Mouse (Mus musculus) neural tube, embryonic 12.5 days (tissue): ENCODE measurements around the gene Trabd2b. TPM values are rescaled to one million over a fixed set of nuclear protein-coding genes. Genes with fewer than 3 reads are reported as not detected.

ENCODE experiments used
- ATAC-seq: fragments of 200-750 bp; cut with Nextera tagmentation; 2 replicates; pipeline ENCODE4 v1.8.0; 2017; ENCODE audit warnings: low read depth, mild to moderate bottlenecking, moderate TSS enrichment, moderate library complexity; ENCODE audit not compliant: low FRiP score
- H3K27ac ChIP-seq: fragments of 300-500 bp; sonication (generic); 2 replicates; pipeline ENCODE4 v1.5.1; 2016
- H3K27me3 ChIP-seq: fragments of 300-500 bp; sonication (generic); replicated peaks from 2 replicates; pipeline ENCODE4 v1.6.1; 2016; ENCODE audit warnings: mild to moderate bottlenecking
- H3K36me3 ChIP-seq: fragments of 300-500 bp; sonication (generic); 2 replicates; pipeline ENCODE4 v1.6.1; 2016; ENCODE audit warnings: mild to moderate bottlenecking
- H3K4me1 ChIP-seq: fragments of 300-500 bp; sonication (generic); 2 replicates; pipeline ENCODE4 v1.6.1; 2016
- H3K4me2 ChIP-seq: fragments of 300-500 bp; sonication (generic); replicated peaks from 2 replicates; pipeline ENCODE4 v1.6.1; 2016; ENCODE audit warnings: mild to moderate bottlenecking
- H3K4me3 ChIP-seq: fragments of 300-500 bp; sonication (generic); 2 replicates; pipeline ENCODE4 v1.5.1; 2016
- H3K9ac ChIP-seq: fragments of 300-500 bp; sonication (generic); 2 replicates; pipeline ENCODE4 v1.6.1; 2016; ENCODE audit warnings: mild to moderate bottlenecking
- H3K9me3 ChIP-seq: fragments of 300-500 bp; sonication (generic); 2 replicates; pipeline ENCODE4 v1.6.1; 2016; ENCODE audit warnings: mild to moderate bottlenecking
- WGBS: fragments of 180-500 bp; shearing (Covaris S2); methylation state at CpG from one replicate; pipeline ENCODE4 v1.1.7; 2016; 5-methylcytosine and 5-hydroxymethylcytosine counted together
- polyA plus RNA-seq: library from polyadenylated mRNA; unstranded; fragments of >200 nt; fragmentation: Nextera tagmentation; extraction: Ambion mirVana; gene quantifications from 2 replicates; pipeline ENCODE4 v1.2.1, GENCODE M21; 2016

The Trabd2b gene
- polyA plus RNA-seq, 1 experiment from 2014 or later, result 1.6 TPM

DNA sequence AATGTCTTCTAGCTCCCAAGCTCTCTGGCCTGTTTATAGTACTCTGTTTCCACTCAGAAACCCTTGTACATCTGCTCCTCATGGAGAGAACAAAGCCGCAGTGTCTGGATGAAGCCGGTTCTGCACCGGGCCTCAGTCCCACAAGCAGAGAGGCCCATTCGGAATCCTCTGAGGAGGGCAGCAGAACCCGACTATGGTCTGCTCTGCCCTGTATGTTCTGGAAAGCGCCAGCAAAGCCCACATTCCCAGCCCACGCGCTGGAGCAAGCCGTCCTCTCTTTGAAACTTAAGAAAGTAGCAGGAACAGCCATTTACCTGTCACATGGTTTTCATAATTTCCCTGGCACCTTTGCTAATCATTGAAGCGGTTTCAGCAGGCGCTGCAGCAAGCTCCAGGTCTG, 29.0 kb upstream of the Trabd2b start:
- no peak overlapping the region for H3K27ac ChIP-seq
- 88% methylated on average over 11 of the region's 11 CpGs for WGBS
- H3K27me3 ChIP-seq, result no peaks in the 10 kb centered on the region
- no peak overlapping the region for H3K4me3 ChIP-seq
- no peak overlapping the region for H3K4me2 ChIP-seq
- no peaks in the 10 kb centered on the region for H3K9me3 ChIP-seq
- no peaks in the 10 kb centered on the region for H3K36me3 ChIP-seq
- ATAC-seq, result no peak
- no peaks in the 10 kb centered on the region for H3K4me1 ChIP-seq
- no peak overlapping the region for H3K9ac ChIP-seq

DNA sequence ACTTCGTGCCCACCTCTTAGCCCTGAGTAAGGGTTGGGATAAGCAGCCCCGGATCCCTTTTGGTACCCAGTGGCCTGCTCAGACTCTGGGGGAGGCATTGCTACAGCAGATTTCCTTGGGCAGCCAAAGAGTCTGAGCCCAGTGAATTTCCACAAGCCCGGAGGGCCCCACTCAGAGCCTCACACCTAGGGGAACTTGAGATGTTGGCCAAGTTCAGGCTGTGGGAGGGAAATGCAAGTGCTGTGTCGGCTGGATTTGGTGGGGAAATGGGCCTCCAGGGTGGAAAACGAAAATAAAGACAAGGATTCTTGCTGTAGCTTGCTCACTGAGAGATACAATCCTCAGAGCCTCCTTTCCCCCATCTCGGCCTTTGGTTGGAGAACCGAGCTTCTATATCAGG, 28.0 kb upstream of the Trabd2b start:
- H3K9ac ChIP-seq, result no peak overlapping the region
- no peak for ATAC-seq
- WGBS, result 77% methylated on average over 7 of the region's 7 CpGs
- no peak overlapping the region for H3K27ac ChIP-seq
- no peak overlapping the region for H3K4me2 ChIP-seq
- H3K4me1 ChIP-seq, result no peaks in the 10 kb centered on the region
- no peaks in the 10 kb centered on the region for H3K27me3 ChIP-seq
- H3K4me3 ChIP-seq, result no peak overlapping the region
- H3K36me3 ChIP-seq, result no peaks in the 10 kb centered on the region
- no peaks in the 10 kb centered on the region for H3K9me3 ChIP-seq

- Histone ChIP-seq H3K27me3 (no peaks in the 10 kb centered on the region), H3K36me3 (no peaks in the 10 kb centered on the region), H3K4me2 (no peak overlapping the region), H3K9ac (no peak overlapping the region), H3K27ac (no peak overlapping the region), H3K4me1 (no peaks in the 10 kb centered on the region), H3K9me3 (no peaks in the 10 kb centered on the region), H3K4me3 (no peak overlapping the region)
- no peak for ATAC-seq
- WGBS, result 80% methylated on average over 4 of the region's 4 CpGs
These were observed 27.0 kb upstream of the Trabd2b start for GRCm38 (mm10) chr4:114379416-114379956.

GRCm38 (mm10) chr4:114382627-114383026, 23.9 kb upstream of the Trabd2b start:
- Histone ChIP-seq H3K4me1 (no peaks in the 10 kb centered on the region), H3K4me2 (no peak overlapping the region), H3K36me3 (no peaks in the 10 kb centered on the region), H3K27ac (no peak overlapping the region), H3K27me3 (no peaks in the 10 kb centered on the region), H3K9me3 (no peaks in the 10 kb centered on the region), H3K4me3 (no peak overlapping the region), H3K9ac (no peak overlapping the region)
- ATAC-seq, result no peak
- WGBS, result 25% methylated on average over 1 of the region's 1 CpGs

- no peak overlapping the region for H3K9ac ChIP-seq
- no peak for ATAC-seq
- H3K4me3 ChIP-seq, result no peak overlapping the region
- H3K36me3 ChIP-seq, result no peaks in the 10 kb centered on the region
- H3K4me2 ChIP-seq, result no peak overlapping the region
- no peaks in the 10 kb centered on the region for H3K9me3 ChIP-seq
- 88% methylated on average over 5 of the region's 5 CpGs for WGBS
- H3K4me1 ChIP-seq, result no peaks in the 10 kb centered on the region
- H3K27me3 ChIP-seq, result no peaks in the 10 kb centered on the region
- no peak overlapping the region for H3K27ac ChIP-seq
These were observed 21.3 kb upstream of the Trabd2b start for GRCm38 (mm10) chr4:114385236-114385635.

- WGBS, result 59% methylated on average over 2 of the region's 2 CpGs
- no peak for ATAC-seq
- no peak overlapping the region for H3K4me2 ChIP-seq
These were observed 20.1 kb upstream of the Trabd2b start for GRCm38 (mm10) chr4:114386395-114386811.

GRCm38 (mm10) chr4:114387527-114388135, 18.9 kb upstream of the Trabd2b start:
- H3K27me3 ChIP-seq, result no peaks in the 10 kb centered on the region
- no peak overlapping the region for H3K4me2 ChIP-seq
- no peak overlapping the region for H3K27ac ChIP-seq
- H3K36me3 ChIP-seq, result no peaks in the 10 kb centered on the region
- WGBS, result 84% methylated on average over 2 of the region's 2 CpGs
- no peaks in the 10 kb centered on the region for H3K9me3 ChIP-seq
- H3K4me1 ChIP-seq, result no peaks in the 10 kb centered on the region
- no peak for ATAC-seq
- no peak overlapping the region for H3K4me3 ChIP-seq
- no peak overlapping the region for H3K9ac ChIP-seq

More at GRCm38 (mm10) chr4:114386395-114386811, 20.1 kb upstream of the Trabd2b start:
- Histone ChIP-seq H3K9ac (no peak overlapping the region), H3K36me3 (no peaks in the 10 kb centered on the region), H3K4me1 (no peaks in the 10 kb centered on the region), H3K9me3 (no peaks in the 10 kb centered on the region), H3K27me3 (no peaks in the 10 kb centered on the region), H3K27ac (no peak overlapping the region), H3K4me3 (no peak overlapping the region)

GRCm38 (mm10) chr4:114388306-114388705, 18.2 kb upstream of the Trabd2b start:
- Histone ChIP-seq H3K9me3 (no peaks in the 10 kb centered on the region), H3K27ac (no peak overlapping the region), H3K27me3 (no peaks in the 10 kb centered on the region), H3K4me2 (no peak overlapping the region), H3K36me3 (no peaks in the 10 kb centered on the region), H3K9ac (no peak overlapping the region), H3K4me1 (no peaks in the 10 kb centered on the region), H3K4me3 (no peak overlapping the region)
- 85% methylated on average over 3 of the region's 3 CpGs for WGBS
- ATAC-seq, result no peak

- no peak overlapping the region for H3K27ac ChIP-seq
- no peak overlapping the region for H3K4me3 ChIP-seq
- ATAC-seq, result no peak
These were observed 16.9 kb upstream of the Trabd2b start for GRCm38 (mm10) chr4:114389653-114390052.

DNA sequence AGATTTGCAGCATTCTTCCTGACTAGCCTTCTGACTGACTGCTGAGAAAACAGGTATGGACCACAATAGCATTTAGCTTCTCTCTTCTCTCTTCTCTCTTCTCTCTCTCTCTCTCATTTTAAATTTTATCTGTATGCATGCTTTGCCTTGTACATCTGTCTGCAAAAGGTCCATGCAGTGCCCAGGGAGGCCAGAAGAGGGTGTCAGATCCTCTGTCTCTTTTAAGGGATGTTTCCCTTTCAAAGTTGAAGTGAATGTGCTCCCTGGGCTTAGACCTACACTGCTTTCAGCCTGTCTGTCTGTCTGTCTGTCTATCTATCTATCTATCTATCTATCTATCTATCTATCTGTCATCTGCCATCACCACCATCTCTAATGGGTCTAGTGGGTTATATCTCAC, 8.9 kb upstream of the Trabd2b start:
- Histone ChIP-seq H3K4me2 (no peak overlapping the region), H3K4me3 (no peak overlapping the region), H3K9me3 (no peaks in the 10 kb centered on the region), H3K9ac (no peak overlapping the region), H3K4me1 (no peaks in the 10 kb centered on the region), H3K36me3 (no peaks in the 10 kb centered on the region), H3K27ac (no peak overlapping the region), H3K27me3 (no peaks in the 10 kb centered on the region)
- ATAC-seq, result no peak

More at GRCm38 (mm10) chr4:114389653-114390052, 16.9 kb upstream of the Trabd2b start:
- Histone ChIP-seq H3K9ac (no peak overlapping the region), H3K4me2 (no peak overlapping the region), H3K27me3 (no peaks in the 10 kb centered on the region), H3K4me1 (no peaks in the 10 kb centered on the region), H3K9me3 (no peaks in the 10 kb centered on the region), H3K36me3 (no peaks in the 10 kb centered on the region)

- H3K4me3 ChIP-seq, result no peak overlapping the region
- H3K27ac ChIP-seq, result no peak overlapping the region
- H3K9me3 ChIP-seq, result no peaks in the 10 kb centered on the region
- no peaks in the 10 kb centered on the region for H3K27me3 ChIP-seq
- 57% methylated on average over 3 of the region's 3 CpGs for WGBS
- no peaks in the 10 kb centered on the region for H3K36me3 ChIP-seq
- no peak for ATAC-seq
- H3K4me1 ChIP-seq, result no peaks in the 10 kb centered on the region
- H3K4me2 ChIP-seq, result no peak overlapping the region
- no peak overlapping the region for H3K9ac ChIP-seq
These were observed 6.7 kb upstream of the Trabd2b start for GRCm38 (mm10) chr4:114399821-114400220.

GRCm38 (mm10) chr4:114401993-114402731, 4.4 kb upstream of the Trabd2b start:
- H3K9me3 ChIP-seq, result no peaks in the 10 kb centered on the region
- H3K27ac ChIP-seq, result no peak overlapping the region
- H3K9ac ChIP-seq, result no peak overlapping the region
- WGBS, result 74% methylated on average over 7 of the region's 7 CpGs
- ATAC-seq, result no peak
- H3K36me3 ChIP-seq, result no peaks in the 10 kb centered on the region
- no peak overlapping the region for H3K4me2 ChIP-seq
- no peak overlapping the region for H3K4me3 ChIP-seq
- peaks cover 8% of the 10 kb centered on the region for H3K4me1 ChIP-seq
- H3K27me3 ChIP-seq, result peaks cover 8% of the 10 kb centered on the region
